Mouse (Mus musculus) stomach, adult 2 months (tissue): Measurements from ENCODE around the gene Erich6. TPM values are rescaled to one million over a fixed set of nuclear protein-coding genes. Genes with fewer than 3 reads are reported as not detected.

ENCODE experiments used
- polyA plus RNA-seq: library from polyadenylated mRNA; depleted of rRNA; stranded (reverse); fragments of >200 nt; gene quantifications from 2 replicates; pipeline ENCODE4 v1.2.3, GENCODE M21; 2012; rRNA removed

The Erich6 gene
- polyA plus RNA-seq = not detected in 2 replicates

DNA sequence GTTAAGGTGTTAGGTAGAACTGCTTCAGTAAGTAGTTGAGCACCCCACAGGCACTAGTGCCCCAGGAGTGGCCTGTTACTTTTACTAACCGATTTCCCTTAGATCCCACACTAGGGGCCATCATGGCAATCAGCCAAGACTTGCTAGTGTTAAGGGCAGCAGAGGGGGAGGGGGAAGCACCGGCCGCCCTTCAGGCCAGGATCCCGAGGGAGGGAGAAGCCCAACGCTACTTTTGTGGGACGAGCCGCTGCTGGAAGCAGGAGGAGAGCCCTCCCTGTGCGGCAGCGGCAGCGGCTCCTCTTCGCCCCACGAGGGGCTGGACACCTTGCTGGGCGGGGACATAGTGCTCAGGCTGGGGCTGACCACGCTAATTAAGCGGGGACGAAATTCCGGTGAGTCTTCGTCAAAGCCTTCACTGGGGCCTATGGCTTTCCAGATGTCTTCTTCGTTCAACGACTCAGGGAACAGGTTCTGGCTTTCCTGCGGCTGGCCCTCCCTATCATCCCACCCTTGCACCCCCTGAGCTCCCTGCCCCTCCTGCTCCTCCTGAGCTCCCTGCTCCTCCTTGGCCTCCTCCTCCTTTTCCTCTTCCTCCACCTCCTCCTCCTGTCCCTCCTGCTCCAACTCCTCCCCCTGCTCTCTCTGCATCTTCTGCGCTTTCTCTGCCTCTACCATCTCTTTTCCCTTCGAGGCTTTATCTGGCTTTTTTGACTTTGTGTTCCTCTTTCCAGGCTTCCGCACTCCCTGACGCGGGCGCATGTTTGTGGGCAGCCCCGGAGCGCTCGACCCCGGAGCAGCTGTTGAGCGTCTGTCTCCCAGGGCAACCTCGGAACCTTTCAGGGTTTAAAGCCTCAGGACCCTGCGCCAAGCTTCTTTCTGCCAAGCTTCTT, at the start of gene Erich6:
Gene Erich6, minus strand, starts transcription at position 802 of the 890 bp plus-strand sequence.

DNA sequence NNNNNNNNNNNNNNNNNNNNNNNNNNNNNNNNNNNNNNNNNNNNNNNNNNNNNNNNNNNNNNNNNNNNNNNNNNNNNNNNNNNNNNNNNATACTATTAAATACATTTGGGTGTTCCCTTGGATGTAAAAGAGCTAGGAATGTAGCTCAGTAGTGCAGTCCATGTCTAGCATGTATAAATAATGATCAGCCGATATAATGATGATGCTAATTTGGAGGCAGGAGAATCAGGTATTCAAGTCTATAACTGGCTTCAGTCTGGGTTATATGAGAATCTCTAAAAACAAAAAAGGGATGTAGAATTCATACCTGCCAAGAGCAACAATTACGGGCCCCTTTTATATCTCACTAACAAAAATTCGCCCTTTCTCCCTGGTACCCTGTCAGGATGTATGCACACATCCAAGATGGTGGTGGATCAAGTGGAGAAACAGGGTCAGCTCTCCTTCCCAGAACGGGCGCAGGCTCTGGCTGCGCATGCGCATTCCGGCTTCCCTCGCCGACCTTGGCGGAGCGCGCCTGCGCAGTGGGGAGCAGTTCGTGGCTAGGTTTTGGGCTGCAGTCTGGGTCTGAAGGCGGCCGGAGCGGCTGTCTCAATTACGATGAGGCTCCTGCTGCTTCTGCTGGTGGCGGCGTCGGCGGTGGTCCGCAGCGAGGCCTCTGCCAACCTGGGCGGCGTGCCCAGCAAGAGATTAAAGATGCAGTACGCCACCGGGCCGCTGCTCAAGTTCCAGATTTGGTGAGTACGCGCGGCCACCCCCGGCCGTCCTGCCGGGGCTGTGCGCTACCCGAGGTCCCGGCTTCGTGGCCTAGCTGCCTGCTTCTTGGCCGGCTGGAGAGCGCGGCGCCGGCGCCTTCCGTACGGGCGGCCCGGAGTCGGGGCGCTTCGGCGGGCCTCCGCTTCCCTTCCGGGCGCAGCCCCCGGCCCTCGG, 60.6 kb downstream of the Erich6 start, which contains the start of gene Selenot:
Gene Selenot, plus strand, starts transcription at position 500 of the 930 bp plus-strand sequence.

Other genes with a start within 250 kb of the Erich6 start
- gene Tsc22d2, start 222.5 kb downstream of the Erich6 start, polyA plus RNA-seq = 9.0 and 21.1 TPM in 2 replicates
- gene Eif2a, start 111.4 kb downstream of the Erich6 start, polyA plus RNA-seq = 0.37 and 0.75 TPM in 2 replicates
- gene Serp1, start 111.3 kb downstream of the Erich6 start, polyA plus RNA-seq = 25.3 and 53.5 TPM in 2 replicates
- gene Selenot, start 60.6 kb downstream of the Erich6 start, polyA plus RNA-seq = 8.5 and 9.0 TPM in 2 replicates
- gene Siah2, start 55.2 kb upstream of the Erich6 start, polyA plus RNA-seq = 11.9 and 17.1 TPM in 2 replicates
- not detected in 2 replicates for gene Mindy4b-ps, start 185.1 kb upstream of the Erich6 start, polyA plus RNA-seq
- not detected in 2 replicates for gene Clrn1, start 248.1 kb upstream of the Erich6 start, polyA plus RNA-seq